Mouse (Mus musculus) myocyte (in vitro differentiated cells): ENCODE measurements at regions not wholly inside any gene's neighbourhood (a gene's known extent, or its start where the extent isn't known, plus 50 kb on each side); places are given as distances from the start of the nearest gene placed in this dataset.

ENCODE experiments used
- H3K27me3 ChIP-seq: one replicate; pipeline ENCODE4 v1.6.1; 2011; ENCODE audit not compliant: control insufficient read depth, insufficient read depth, insufficient read length
- H3K36me3 ChIP-seq: one replicate; pipeline ENCODE4 v1.6.1; 2011; ENCODE audit not compliant: control insufficient read depth, insufficient read depth
- H3K4me2 ChIP-seq: one replicate; pipeline ENCODE4 v1.6.1; 2011; ENCODE audit warnings: low read depth, control low read depth
- H3K4me3 ChIP-seq: one replicate; pipeline ENCODE4 v1.5.1; 2011; ENCODE audit warnings: mild to moderate bottlenecking, control low read depth, moderate library complexity
- H3K79me2 ChIP-seq: one replicate; pipeline ENCODE4 v1.6.1; 2011; ENCODE audit not compliant: control insufficient read depth, insufficient read depth
- H3ac ChIP-seq: one replicate; pipeline ENCODE4 v1.6.1; 2011; ENCODE audit not compliant: control insufficient read depth, insufficient read length
- CEBPB ChIP-seq: IDR thresholded peaks from 2 replicates; pipeline ENCODE4 v1.6.1; 2011; ENCODE audit warnings: mild to moderate bottlenecking, moderate library complexity; ENCODE audit not compliant: poor library complexity, insufficient read depth, severe bottlenecking
- E2F4 ChIP-seq: IDR thresholded peaks from one replicate; pipeline ENCODE4 v1.6.1; 2011; ENCODE audit warnings: mild to moderate bottlenecking, control low read depth, moderate library complexity; ENCODE audit not compliant: insufficient read depth
- MAX ChIP-seq: IDR thresholded peaks from one replicate; pipeline ENCODE4 v1.6.1; 2011; ENCODE audit warnings: low read depth, mild to moderate bottlenecking, control low read depth
- MYOD1 ChIP-seq, 3 experiments: IDR thresholded peaks; one replicate each; pipeline ENCODE4 v1.6.1; 2011; ENCODE audit warnings: control low read depth in 2 of 3, low read depth in 2 of 3, mild to moderate bottlenecking in 2 of 3, moderate library complexity in 1 of 3; ENCODE audit not compliant: insufficient read length in 2 of 3, control insufficient read depth in 1 of 3
- MYOG ChIP-seq, 3 experiments: IDR thresholded peaks; one replicate each; pipeline ENCODE4 v1.6.1; 2011; ENCODE audit warnings: control low read depth in 2 of 3, low read depth in 2 of 3, mild to moderate bottlenecking in 2 of 3; ENCODE audit not compliant: insufficient read length in 2 of 3, control insufficient read depth in 1 of 3, insufficient read depth in 1 of 3
- POLR2A ChIP-seq: IDR thresholded peaks from one replicate; pipeline ENCODE4 v1.6.1; 2011; ENCODE audit warnings: low read depth, mild to moderate bottlenecking, control low read depth, moderate library complexity; ENCODE audit not compliant: insufficient read length
- POLR2AphosphoS2 ChIP-seq: IDR thresholded peaks from one replicate; pipeline ENCODE4 v1.6.1; 2011; ENCODE audit warnings: low read depth, control low read depth; ENCODE audit not compliant: insufficient read length
- REST ChIP-seq: IDR thresholded peaks from one replicate; pipeline ENCODE4 v1.6.1; 2011; ENCODE audit warnings: mild to moderate bottlenecking, control low read depth, moderate library complexity; ENCODE audit not compliant: insufficient read depth, insufficient read length
- SRF ChIP-seq: IDR thresholded peaks from one replicate; pipeline ENCODE4 v1.6.1; 2011; ENCODE audit warnings: low read depth; ENCODE audit not compliant: control insufficient read depth, insufficient read length
- TCF12 ChIP-seq: IDR thresholded peaks from one replicate; pipeline ENCODE4 v1.6.1; 2011; ENCODE audit warnings: mild to moderate bottlenecking, control low read depth; ENCODE audit not compliant: poor library complexity, insufficient read depth, severe bottlenecking
- TCF3 ChIP-seq: IDR thresholded peaks from one replicate; pipeline ENCODE4 v1.6.1; 2011; ENCODE audit warnings: low read depth, control low read depth; ENCODE audit not compliant: insufficient read length
- USF1 ChIP-seq: IDR thresholded peaks from one replicate; pipeline ENCODE4 v1.6.1; 2011; ENCODE audit warnings: low read depth, mild to moderate bottlenecking, control low read depth, moderate library complexity

- Histone ChIP-seq H3K4me3 (no peak overlapping the region), H3K27me3 (no peaks in the 10 kb centered on the region), H3K79me2 (no peaks in the 10 kb centered on the region), H3K4me2 (peak overlapping the region; percentile 46), H3ac (no peak overlapping the region), H3K36me3 (no peaks in the 10 kb centered on the region)
- no peak for TF ChIP-seq MAX
These were observed 228.0 kb downstream of the Ttll7 start for GRCm38 (mm10) chr3:147080197-147080596.

GRCm38 (mm10) chr3:147080768-147081448 lies 228.7 kb downstream of the Ttll7 start:
- Histone ChIP-seq H3ac (no peak overlapping the region), H3K36me3 (no peaks in the 10 kb centered on the region), H3K27me3 (no peaks in the 10 kb centered on the region), H3K79me2 (no peaks in the 10 kb centered on the region), H3K4me2 (peak overlapping the region; percentile 46), H3K4me3 (no peak overlapping the region)
- no peak for TF ChIP-seq TCF12
- no peak for TF ChIP-seq MYOD1 (IDR thresholded peaks at IDR 0.05; ENCODE audit: control insufficient read depth in 1 of 3, insufficient read length in 2 of 3, low read depth in 2 of 3)
- no peak for TF ChIP-seq MYOG (IDR thresholded peaks at IDR 0.05; ENCODE audit: control insufficient read depth in 1 of 3, insufficient read depth in 1 of 3, insufficient read length in 2 of 3, low read depth in 2 of 3)
- no peak for TF ChIP-seq POLR2A
- no peak for TF ChIP-seq TCF3
- no peak for TF ChIP-seq E2F4
- TF ChIP-seq REST = no peak
- TF ChIP-seq USF1 = no peak
- TF ChIP-seq CEBPB = no peak
- no peak for TF ChIP-seq MAX
- no peak for TF ChIP-seq SRF
- TF ChIP-seq POLR2AphosphoS2 = no peak

DNA sequence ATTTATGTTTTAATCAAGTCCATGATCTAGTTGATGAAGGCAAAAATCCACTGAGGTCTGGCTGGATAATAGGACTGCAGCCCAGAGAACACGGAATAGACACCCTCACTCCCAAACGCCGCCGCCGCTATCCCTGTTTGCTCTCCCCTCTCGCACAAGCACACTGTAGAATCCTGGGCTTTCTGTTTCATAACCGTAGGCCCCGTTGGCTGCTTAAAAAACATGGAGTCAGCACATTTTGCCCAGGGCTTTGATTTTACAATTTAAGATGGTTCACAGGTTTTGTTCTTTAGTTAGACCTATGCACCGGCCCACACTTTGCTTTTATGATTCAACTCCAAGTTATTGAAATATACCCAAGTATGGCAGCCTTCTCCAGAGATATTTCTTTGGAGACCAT lies 229.6 kb downstream of the Ttll7 start:
- no peaks in the 10 kb centered on the region for H3K36me3 ChIP-seq
- H3K27me3 ChIP-seq = no peaks in the 10 kb centered on the region
- H3ac ChIP-seq = no peak overlapping the region
- TF ChIP-seq TCF3 (no peak), POLR2AphosphoS2 (no peak), REST (no peak), E2F4 (no peak)
- H3K4me2 ChIP-seq = no peak overlapping the region
- H3K4me3 ChIP-seq = no peak overlapping the region
- no peaks in the 10 kb centered on the region for H3K79me2 ChIP-seq

GRCm38 (mm10) chr3:147082255-147082943 lies 230.2 kb downstream of the Ttll7 start:
- Histone ChIP-seq H3K36me3 (no peaks in the 10 kb centered on the region), H3K4me3 (no peak overlapping the region), H3K79me2 (no peaks in the 10 kb centered on the region), H3K27me3 (no peaks in the 10 kb centered on the region), H3ac (no peak overlapping the region), H3K4me2 (no peak overlapping the region)
- TF ChIP-seq POLR2AphosphoS2 = no peak
- TF ChIP-seq MYOD1 (IDR thresholded peaks at IDR 0.05; ENCODE audit: control insufficient read depth in 1 of 3, insufficient read length in 2 of 3, low read depth in 2 of 3) = no peak
- TF ChIP-seq CEBPB = no peak
- TF ChIP-seq SRF = no peak
- no peak for TF ChIP-seq TCF3
- no peak for TF ChIP-seq MAX

- TF ChIP-seq TCF12 (no peak), MYOD1 (IDR thresholded peaks at IDR 0.05; ENCODE audit: control insufficient read depth in 1 of 3, insufficient read length in 2 of 3, low read depth in 2 of 3) (no peak), SRF (no peak), USF1 (no peak), MAX (no peak), TCF3 (no peak), E2F4 (no peak)
- H3K4me2 ChIP-seq = no peak overlapping the region
These were observed 231.2 kb downstream of the Ttll7 start for GRCm38 (mm10) chr3:147083374-147083773.

More at GRCm38 (mm10) chr3:147083374-147083773, 231.2 kb downstream of the Ttll7 start:
- Histone ChIP-seq H3K27me3 (no peaks in the 10 kb centered on the region), H3K4me3 (no peak overlapping the region), H3K79me2 (no peaks in the 10 kb centered on the region), H3ac (no peak overlapping the region), H3K36me3 (no peaks in the 10 kb centered on the region)
